Mouse (Mus musculus) urinary bladder, adult 18-20 months (tissue): ENCODE results near the gene Foxo1.

ENCODE experiments used
- DNase-seq, 2 experiments: peaks; one replicate each; pipeline ENCODE4 v3.0.0; 2022; ENCODE audit warnings: low spot score in 2 of 2, mixed read lengths in 2 of 2

The Foxo1 gene

DNA sequence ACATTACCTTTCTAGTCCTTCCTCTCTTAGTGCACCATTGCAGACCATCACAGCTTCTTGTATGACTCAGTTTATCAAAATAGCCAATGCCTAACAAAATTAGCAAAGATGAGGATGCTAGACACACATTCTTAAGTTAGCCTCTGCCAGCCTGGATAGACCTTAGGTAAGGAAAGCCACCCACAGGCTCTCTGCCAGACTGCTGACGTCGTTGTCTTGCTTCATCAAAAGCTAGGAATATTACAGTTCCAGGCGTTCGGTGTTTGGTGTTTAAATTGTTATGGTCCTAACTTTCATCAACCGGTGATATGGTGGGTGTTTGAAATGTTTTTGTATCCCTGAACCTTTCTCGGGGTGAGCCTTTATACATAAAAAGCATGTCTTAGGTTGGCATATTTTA, 96.4 kb downstream of the Foxo1 start:
- DNase-seq = no peak

DNA sequence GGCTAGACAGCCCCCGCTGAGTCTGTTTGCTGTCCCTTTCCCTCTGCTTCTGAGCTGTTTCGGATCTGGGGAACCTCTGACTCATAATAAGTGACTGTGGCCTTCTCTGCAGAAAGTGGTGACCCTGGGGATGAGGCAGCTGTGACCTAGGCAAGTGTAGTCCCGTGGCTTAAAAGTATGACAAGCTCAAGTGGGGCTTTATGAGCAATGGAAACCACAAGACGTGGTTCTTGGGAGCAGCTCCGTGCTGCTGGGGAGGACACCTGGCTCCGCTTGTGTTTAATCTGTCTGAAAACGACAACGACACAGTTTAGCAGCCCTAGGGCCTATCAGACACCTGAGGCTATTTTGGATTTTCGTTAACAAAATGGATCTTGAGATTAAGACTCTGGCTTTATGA, 101.1 kb downstream of the Foxo1 start:
- DNase-seq = no peak

DNA sequence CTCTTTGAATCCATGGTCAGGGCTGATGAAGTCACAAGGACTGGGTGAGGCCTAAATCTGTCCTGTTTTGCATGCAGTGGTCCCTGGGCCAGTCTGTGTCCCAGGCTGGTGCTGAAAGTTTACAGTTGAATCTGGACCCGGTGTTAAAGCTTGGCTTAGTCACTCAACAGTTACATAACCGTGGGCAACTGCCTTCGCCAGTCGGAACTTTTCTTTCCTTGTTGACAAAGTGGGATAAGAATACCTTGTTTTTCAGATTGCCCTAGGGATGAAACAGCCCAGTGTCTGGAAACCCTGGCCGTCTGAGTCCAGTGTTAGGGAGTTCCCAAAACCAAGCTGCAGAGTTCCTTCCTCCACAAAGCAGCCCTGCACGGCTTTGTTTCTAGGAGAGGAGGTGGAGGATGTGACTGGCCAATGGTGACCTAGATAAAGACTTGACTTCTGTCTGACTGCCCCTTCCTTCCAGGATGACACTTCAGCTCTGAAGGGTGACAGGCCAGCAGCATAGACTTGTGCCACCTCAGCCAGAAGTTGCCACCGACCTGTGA, 101.8 kb downstream of the Foxo1 start:
- no peak for DNase-seq

DNA sequence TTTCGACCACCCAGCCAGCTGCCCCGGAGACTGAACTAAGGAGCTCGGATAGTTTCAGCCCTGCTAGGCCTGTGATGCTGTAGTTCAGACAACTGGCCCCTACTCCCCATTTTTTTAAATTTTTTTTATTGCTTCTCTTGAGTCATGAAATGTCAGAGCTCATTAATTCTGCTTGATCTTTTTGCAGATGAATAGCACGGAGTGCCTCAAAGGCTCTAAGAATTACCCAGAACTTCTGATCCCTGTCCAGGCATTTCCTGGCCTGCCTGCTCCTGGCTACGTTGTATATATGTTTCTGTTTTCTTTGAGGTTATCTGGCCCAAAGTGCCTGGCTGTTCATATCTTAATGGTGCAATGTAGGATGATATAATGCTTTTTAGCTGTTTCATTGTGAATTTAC, 108.8 kb downstream of the Foxo1 start:
- no peak for DNase-seq

DNA sequence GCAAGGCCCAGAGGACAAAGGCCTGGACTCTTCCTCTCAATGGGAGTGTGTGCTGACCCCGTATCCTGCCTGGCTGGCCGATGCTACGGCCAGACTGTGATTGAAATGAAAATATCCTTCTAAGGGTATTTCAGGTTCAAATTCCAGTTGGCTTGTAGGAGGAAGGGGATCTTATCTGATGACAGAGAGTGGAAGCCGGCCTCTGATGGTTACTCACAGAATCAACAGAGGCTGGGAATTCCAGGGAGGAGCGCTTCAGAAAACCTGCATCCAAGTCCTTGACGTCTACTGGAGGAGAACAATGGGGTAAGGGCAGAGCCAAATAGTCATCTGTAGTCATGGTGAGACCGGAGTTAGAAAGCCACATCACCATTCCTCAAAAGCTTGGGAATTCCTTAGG, 115.2 kb downstream of the Foxo1 start:
- DNase-seq = no peak

DNA sequence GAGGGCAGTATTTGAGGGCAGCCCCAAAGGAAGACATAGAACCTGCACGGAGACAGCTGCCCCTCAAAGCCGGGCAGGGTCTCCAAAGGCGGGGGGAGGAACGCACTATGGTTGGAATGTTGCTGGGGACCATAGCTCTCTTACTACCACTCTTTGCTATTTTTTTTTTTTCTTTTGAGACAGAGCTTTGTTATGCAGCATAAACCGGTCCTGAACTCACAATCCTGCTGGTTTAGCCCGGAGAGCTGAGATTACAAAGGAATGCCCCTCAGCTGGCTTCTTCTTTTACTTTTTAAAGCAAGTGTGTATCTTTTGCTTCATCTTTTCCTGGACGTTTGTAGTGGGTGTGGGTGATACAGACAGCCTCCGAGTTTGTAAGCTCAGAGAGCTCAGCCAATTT, 118.2 kb downstream of the Foxo1 start:
- no peak for DNase-seq

DNA sequence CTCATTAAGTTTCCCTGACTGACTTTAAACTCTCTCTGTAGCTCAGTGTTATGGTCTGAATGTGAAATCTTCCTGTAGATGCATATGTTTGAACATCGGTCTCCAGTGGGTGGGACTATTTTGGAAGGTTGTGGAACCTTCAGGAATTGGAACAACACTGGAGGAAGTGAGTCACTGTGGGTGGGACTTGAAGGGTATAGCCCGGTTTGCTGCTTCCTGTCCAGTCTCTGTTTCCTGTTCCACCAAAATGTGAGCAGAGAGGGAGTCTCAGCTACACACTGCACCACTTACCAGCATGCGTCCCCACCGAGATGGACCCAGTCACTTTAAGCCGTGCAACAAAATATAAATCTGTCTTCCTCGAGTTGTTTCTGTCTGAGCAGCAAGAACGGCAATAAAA, 122.2 kb downstream of the Foxo1 start:
- DNase-seq = no peak

DNA sequence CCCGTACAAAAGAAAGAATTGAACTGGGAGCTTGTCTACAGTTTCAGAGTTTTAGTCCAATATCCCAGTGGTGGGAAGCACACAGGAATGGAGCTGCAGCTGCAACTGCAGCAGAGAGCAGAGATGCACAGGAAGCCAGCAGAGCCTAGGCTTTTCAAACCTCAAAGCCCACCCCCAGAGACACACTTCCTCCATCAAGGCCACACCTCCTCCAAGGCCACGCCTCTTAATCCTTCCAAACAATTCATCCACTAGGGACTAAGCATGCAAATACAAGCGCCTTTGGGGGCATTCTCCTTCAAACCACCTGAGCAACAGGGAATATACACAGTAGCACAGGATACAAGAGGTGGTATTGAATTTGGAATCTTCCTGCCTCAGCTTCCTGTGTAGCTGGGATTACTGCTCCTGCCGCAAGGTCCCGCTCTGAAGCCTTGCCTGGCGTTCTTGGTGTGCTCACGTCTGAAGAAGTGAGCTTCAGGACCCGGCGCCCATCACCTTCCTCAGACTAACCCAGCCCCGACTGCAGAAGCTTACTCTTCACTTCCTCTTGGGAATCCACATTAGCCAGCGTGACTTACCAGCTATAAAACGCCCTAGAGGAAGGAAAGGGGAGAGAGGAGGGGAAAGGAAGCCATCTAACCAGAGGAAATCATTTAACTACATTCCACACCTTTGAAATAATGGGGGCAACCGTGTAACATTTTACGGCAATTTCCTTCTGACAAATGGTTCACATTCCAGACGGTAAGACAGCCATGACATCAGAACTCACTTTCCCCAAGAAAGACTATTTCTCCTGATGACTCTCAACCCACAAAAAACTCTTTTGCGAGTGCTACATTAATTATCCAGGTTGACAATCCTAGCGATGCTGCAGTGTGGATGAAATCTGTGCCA, 122.9 kb downstream of the Foxo1 start:
- DNase-seq = no peak

DNA sequence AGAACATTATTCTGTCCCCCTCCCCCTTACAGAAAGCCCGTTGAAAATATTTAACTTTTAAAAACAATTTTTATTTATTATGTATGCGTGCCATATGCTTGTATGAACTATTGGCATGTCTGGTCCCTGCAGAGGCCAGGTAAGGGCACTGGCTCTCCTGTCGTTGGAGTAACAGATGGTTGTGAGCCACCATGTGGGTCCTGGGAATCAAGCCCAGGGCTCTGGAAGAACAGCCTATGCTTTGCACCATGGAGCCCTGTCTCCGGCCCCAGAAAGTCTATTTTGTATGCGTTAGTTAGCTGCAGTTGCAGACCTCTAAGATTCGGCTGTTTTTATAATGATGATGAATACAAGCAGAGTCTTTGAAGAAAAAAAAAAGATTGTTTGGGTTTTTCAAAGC, 123.8 kb downstream of the Foxo1 start:
- no peak for DNase-seq

DNA sequence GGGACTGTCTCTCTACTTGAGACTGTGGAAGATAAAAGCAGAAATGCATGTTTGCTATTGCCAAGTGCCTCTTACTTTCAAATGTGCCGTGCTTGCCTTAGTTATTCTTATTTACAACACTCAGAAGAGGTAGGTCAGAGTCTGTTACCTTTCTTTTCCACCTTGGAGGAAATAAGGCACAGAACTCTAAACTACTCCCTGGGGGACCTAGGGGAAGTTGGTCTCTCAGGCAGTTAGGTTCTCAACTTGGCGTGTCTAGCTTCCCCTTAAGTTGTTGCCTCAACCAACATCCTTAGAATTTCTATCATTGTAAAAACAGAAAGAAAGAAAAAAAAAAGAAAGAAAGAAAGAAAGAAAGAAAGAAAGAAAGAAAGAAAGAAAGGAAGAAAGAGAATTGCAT, 124.4 kb downstream of the Foxo1 start:
- DNase-seq = no peak

DNA sequence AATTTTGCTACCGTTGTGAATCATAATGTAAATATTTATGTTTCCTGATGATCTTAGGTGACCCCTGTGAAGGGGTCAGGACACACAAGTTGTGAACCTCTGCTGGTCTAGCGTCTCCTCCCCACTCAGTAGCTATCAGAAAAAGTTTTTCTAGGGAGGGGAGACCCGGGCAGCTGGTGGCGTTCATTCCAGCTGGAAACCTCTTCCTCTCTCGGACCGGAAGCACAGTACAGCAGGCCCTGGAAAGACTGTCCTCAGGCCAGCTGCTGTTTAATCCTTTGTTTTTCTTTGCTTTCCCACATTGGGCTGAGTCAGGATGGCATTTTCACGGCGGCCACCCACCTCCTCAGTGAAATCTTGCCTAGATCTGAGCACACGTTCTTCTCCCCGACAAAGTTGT, 125.0 kb downstream of the Foxo1 start:
- no peak for DNase-seq

DNA sequence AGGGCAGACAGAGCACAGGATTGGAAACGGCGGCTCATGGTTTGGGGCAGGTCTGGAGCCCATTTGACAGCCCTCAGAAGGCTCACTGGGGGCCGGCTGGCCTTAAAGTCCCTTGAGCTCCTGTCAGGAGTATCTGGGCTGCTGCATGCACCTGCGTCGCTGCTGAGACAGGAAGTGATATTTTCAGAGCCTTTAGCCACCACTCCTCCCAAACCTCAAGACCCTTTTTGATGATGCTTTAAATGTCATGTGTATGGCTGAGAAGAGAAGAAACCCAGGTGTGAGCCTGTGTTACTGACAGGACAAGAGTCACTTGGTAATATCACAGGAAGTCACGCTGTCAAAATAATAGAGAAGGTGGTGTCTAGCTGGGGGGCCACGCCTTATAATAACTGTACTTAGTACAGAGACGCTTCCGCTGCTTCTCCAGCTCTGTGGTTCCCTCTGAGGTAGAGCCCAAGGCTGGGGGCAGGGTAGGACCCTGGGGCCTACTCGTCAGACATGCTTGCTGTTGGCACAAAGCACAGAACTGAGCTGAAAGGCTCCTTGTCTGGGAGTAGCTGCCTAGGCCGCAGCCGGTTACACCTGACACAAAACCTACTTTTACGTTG, 128.1 kb downstream of the Foxo1 start:
- no peak for DNase-seq

DNA sequence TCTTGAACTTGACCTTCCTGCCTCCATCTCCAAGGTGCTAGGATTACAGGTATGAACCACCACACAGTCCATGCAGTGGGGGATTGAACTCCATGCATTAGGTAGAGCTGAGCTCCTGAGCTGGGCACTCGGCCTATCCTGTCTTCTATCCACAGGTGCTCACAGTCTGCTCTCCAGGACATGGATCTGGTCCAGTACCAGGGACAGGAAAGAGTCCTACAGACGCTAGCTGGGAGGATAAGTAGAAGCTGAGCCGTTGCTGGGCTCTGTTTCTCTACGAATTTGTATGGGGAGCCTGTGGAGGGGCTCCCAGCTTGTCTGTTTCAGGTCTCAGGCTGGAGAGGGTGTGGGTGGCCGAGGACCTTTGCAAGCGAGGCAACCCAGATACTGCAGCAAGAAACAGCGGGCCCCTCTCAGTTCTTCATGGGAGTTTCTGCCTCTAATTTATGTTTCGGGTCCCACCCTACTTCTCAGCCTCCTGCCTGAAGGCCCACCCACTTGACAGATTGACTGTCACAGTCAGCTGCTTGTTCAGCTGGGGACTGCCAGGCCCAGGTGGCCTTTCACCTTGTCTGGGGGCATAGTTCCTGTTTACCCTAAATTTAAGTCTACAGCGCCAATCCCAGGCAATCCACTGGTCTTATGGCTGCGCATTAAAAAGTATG, 128.9 kb downstream of the Foxo1 start:
- DNase-seq = no peak

DNA sequence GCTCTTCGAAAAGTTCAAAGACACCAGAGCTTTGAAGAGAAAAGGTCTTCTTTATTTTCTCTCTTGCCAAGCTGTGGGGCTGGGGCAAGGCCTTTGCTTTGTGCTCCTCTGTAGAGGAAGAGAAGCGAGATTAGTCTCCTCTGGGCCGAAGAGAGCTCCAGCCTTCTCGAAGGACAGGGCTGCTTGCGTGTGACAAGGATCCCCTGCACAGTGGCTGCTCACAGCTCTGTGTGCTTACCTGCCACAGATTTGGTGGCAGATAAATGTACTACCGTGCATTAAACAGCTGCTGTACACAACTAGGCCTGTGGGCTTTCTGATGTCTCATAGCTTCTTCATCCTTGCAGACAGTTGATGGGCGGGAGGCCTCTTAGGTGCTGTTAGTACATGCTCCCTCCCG, 129.8 kb downstream of the Foxo1 start:
- DNase-seq = no peak

DNA sequence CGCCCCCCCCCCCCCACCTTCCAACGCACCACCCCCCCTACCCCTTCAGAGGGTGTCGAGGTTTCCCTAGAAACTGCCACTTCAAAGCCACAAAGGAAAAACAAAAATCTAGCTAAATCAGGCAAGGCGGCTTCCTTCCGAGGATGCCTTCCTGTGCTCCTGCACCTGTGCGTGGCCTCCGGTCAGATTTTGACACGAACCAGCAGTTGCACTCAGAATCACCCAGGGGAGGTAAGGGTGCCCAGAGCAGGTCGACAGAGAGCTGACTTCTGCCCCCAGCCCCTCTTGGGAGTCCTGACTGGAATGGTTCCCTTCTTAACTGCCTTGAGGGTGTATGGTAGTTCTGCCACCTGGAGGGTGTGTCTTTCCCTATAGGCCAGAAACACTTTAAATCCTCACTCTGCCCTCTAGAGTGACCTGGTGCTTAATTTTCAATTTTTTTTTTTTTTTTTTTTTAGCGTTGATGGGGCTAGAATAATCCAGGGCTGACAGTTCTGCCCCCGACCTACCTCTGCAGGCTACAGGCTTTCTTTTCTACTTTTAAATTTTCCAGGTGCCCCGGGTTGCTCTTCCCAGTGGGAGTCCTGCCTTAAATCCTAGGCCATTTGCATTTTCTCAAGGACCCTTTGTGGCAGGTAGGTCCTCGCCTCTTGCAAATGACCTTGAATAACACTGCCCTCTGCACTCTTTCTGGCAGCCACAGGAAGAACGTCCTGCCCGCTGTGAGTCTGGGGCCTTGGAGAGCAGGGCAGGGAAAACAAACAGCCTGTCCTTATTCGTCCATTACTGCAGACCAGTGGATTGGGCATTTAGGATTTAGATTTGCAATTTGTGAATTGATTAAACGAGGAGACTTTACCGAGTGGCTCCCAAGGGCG, 132.4 kb downstream of the Foxo1 start:
- no peak for DNase-seq

DNA sequence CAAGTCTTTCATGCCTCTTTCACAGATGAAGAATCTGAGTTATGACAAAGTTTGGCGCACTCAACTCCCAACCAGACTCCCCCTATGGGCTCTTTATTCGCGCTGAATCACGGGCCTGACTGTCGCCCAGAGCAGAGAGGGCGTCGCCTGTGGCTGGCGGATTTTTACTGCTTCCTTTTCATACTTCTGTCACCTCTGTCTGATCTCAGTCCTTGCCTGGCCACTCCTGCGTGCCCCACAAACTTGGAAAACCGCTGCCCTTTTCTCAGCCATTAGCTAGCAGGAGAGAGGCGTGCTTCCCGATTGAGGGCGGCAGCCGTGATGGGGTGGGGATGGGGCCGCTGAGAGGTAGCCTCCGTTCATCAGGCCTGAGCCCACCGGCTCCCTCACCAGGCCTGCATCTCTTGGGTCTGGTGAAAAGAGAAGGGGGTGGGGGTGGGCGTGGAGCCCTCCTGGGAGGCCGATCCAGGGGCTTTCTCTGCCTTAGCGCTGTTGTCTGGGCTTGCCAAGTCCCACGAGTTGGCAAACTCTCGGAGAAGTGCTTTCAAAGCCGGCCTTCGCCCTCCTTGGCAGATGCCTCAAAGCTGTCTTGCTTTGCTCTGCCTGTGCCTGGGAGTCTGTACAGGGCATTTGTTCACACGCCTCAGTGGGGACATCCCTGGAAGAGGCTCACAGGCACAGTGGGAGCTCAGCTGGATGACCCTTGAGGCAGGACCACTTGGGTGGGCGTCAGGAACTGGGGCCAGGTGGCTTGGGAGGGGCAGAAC, 133.2 kb downstream of the Foxo1 start:
- DNase-seq = peak; percentile 40 to 41
